Mouse (Mus musculus) kidney, postnatal 10 days (tissue): ENCODE results near the gene Cep68.

Experiments
- DNase-seq: peaks from one replicate; pipeline ENCODE4 v3.0.0; 2021; ENCODE audit warnings: mixed read lengths

Cep68 gene

GRCm38 (mm10) chr11:20249296-20250110 is at the start of gene Cep68:
Cep68 (minus strand) TSS chr11:20249429.
- DNase-seq: peak; percentile 97

GRCm38 (mm10) chr11:20284463-20284862 is 35.2 kb upstream of the Cep68 start:
- no peak for DNase-seq

- DNase-seq: no peak
Measured at GRCm38 (mm10) chr11:20282601-20283219, 33.5 kb upstream of the Cep68 start.

- DNase-seq: peak; percentile 27
Measured at GRCm38 (mm10) chr11:20280982-20281381, 31.8 kb upstream of the Cep68 start.

GRCm38 (mm10) chr11:20278702-20279101 is 29.5 kb upstream of the Cep68 start:
- peak; percentile 51 for DNase-seq

GRCm38 (mm10) chr11:20277106-20277505 is 27.9 kb upstream of the Cep68 start:
- DNase-seq: no peak

GRCm38 (mm10) chr11:20275974-20276373 is 26.7 kb upstream of the Cep68 start:
- DNase-seq: no peak

- no peak for DNase-seq
Measured at GRCm38 (mm10) chr11:20269885-20270284, 20.7 kb upstream of the Cep68 start.

GRCm38 (mm10) chr11:20262628-20263380 is 13.6 kb upstream of the Cep68 start:
- no peak for DNase-seq

GRCm38 (mm10) chr11:20254791-20255190 is 5.6 kb upstream of the Cep68 start:
- no peak for DNase-seq

- no peak for DNase-seq
Measured at GRCm38 (mm10) chr11:20253088-20253487, 3.9 kb upstream of the Cep68 start.

- no peak for DNase-seq
Measured at GRCm38 (mm10) chr11:20250476-20251178, 1.4 kb upstream of the Cep68 start.

- peak; percentile 68 for DNase-seq
Measured at GRCm38 (mm10) chr11:20248840-20249239, 389 bp downstream of the Cep68 start.

- DNase-seq: no peak
Measured at GRCm38 (mm10) chr11:20248277-20248676, 952 bp downstream of the Cep68 start.

GRCm38 (mm10) chr11:20247146-20247855 is 1.9 kb downstream of the Cep68 start:
- no peak for DNase-seq

GRCm38 (mm10) chr11:20246616-20247015 is 2.6 kb downstream of the Cep68 start:
- DNase-seq: no peak

GRCm38 (mm10) chr11:20245316-20245715 is 3.9 kb downstream of the Cep68 start:
- no peak for DNase-seq

GRCm38 (mm10) chr11:20244336-20245290 is 4.6 kb downstream of the Cep68 start:
- no peak for DNase-seq

- DNase-seq: peak; percentile 58
Measured at GRCm38 (mm10) chr11:20243214-20243913, 5.9 kb downstream of the Cep68 start.

GRCm38 (mm10) chr11:20242366-20243056 is 6.7 kb downstream of the Cep68 start:
- DNase-seq: no peak
